Mouse (Mus musculus) embryonic facial prominence, embryonic 15.5 days (tissue): ENCODE data around the gene Atg2a. TPM values are rescaled to one million over a fixed set of nuclear protein-coding genes. Genes with fewer than 3 reads are reported as not detected.
A peak's percentile ranks its signal among the peaks of the same experiment; 100 is the strongest.

ENCODE experiments used
- ATAC-seq: fragments of 200-750 bp; cut with Nextera tagmentation; 2 replicates; pipeline ENCODE4 v1.8.0; 2017; ENCODE audit warnings: low read depth, moderate TSS enrichment; ENCODE audit not compliant: insufficient number of reproducible peaks, low FRiP score, low TSS enrichment
- H3K27ac ChIP-seq: fragments of 300-500 bp; sonication (generic); replicated peaks from 2 replicates; pipeline ENCODE4 v1.5.1; 2015; ENCODE audit warnings: mild to moderate bottlenecking, inconsistent platforms
- H3K27me3 ChIP-seq: fragments of 300-500 bp; sonication (generic); 2 replicates; pipeline ENCODE4 v1.6.1; 2015; ENCODE audit warnings: inconsistent platforms
- H3K36me3 ChIP-seq: fragments of 300-500 bp; sonication (generic); 2 replicates; pipeline ENCODE4 v1.6.1; 2015; ENCODE audit warnings: mild to moderate bottlenecking, inconsistent platforms
- H3K4me1 ChIP-seq: fragments of 300-500 bp; sonication (generic); 2 replicates; pipeline ENCODE4 v1.6.1; 2015; ENCODE audit warnings: inconsistent platforms
- H3K4me2 ChIP-seq: fragments of 300-500 bp; sonication (generic); replicated peaks from 2 replicates; pipeline ENCODE4 v1.6.1; 2015; ENCODE audit warnings: mild to moderate bottlenecking, inconsistent platforms
- H3K4me3 ChIP-seq: fragments of 300-500 bp; sonication (generic); replicated peaks from 2 replicates; pipeline ENCODE4 v1.5.1; 2015; ENCODE audit warnings: mild to moderate bottlenecking, inconsistent platforms
- H3K9ac ChIP-seq: fragments of 300-500 bp; sonication (generic); 2 replicates; pipeline ENCODE4 v1.6.1; 2015; ENCODE audit warnings: inconsistent platforms
- H3K9me3 ChIP-seq: fragments of 300-500 bp; sonication (generic); replicated peaks from 2 replicates; pipeline ENCODE4 v1.6.1; 2016; ENCODE audit warnings: inconsistent platforms
- WGBS: fragments of 180-500 bp; shearing (Covaris S2); methylation state at CpG from one replicate; pipeline ENCODE4 v1.1.7; 2015; 5-methylcytosine and 5-hydroxymethylcytosine counted together
- polyA plus RNA-seq: library from polyadenylated mRNA; unstranded; fragments of >200 nt; fragmentation: Nextera tagmentation; extraction: Ambion mirVana; gene quantifications from 2 replicates; pipeline ENCODE4 v1.2.1, GENCODE M21; 2015

The Atg2a gene
- polyA plus RNA-seq, 1 experiment from 2014 or later: 11.0 TPM

DNA sequence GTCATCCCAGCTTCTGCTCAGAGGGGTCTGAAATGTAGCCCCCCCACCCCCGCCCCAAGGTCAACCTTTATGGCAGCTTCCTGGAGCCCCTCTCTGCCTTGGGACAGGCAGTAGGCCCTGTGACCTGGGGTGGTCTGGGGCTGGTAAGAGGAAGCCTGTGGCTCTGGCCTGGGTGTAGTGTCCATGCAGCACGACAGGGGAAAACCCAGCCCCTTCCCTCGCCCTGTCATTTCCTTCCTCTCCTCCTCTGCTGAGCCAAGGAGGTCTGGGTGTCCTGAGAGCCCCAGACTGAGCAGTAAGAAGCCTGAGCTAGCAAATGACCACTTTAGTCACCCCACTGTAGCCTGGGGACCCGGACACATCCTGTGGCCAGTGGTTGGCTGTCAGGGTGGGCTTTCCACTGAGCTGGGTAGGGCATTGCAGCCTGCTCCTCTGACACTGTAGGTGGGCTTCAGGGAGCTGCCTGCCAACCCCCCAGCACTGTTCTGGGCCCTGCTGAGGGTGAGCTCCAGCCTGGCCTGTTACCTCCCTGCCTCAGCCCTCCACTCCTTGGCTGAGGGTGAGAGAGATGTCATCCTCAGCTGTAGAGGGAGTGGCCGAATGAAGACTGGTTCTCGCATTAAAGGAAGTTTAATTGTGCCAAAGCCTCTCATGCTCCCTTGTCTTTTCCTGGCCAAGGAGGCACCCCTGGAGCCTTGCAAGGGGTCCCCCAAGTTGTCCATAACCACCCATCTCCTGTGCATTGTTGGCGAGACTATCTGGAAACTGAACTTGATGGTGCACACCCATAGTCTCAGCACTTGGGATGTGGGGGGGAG is 58.2 kb downstream of the Atg2a start:
- Histone ChIP-seq H3K9me3 (no peaks in the 10 kb centered on the region), H3K27me3 (no peaks in the 10 kb centered on the region), H3K9ac (no peak overlapping the region), H3K36me3 (peaks cover 51% of the 10 kb centered on the region), H3K4me1 (peaks cover 23% of the 10 kb centered on the region), H3K4me2 (no peak overlapping the region), H3K27ac (no peak overlapping the region), H3K4me3 (no peak overlapping the region)
- WGBS: 73% methylated on average over 7 of the region's 7 CpGs
- no peak for ATAC-seq

DNA sequence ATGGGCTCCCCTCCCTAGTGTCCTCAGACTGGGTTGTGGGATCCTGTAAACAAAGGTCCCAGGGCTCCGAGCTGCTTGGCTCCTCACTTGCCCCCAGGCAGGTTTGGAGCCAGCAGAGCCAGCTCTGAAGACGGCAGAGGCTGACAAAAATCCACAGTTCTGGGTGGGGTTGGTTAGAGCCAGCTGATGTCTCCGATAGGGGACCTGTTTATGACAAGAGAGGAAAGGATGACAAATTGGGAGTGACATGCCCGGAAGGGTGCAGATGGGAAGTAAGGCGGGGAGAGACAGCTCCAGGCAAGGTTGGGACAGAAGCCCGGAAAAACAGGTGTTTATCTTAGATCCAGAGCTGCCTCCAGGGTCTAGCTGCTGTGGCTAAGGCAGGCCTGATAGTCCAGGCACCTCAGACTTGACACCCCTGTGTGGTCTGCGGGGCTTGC is 59.0 kb downstream of the Atg2a start:
- peaks cover 25% of the 10 kb centered on the region for H3K4me1 ChIP-seq
- no peaks in the 10 kb centered on the region for H3K9me3 ChIP-seq
- ATAC-seq: no peak
- no peaks in the 10 kb centered on the region for H3K27me3 ChIP-seq
- H3K27ac ChIP-seq: no peak overlapping the region
- H3K9ac ChIP-seq: no peak overlapping the region
- no peak overlapping the region for H3K4me2 ChIP-seq
- 47% methylated on average over 7 of the region's 7 CpGs for WGBS
- no peak overlapping the region for H3K4me3 ChIP-seq
- H3K36me3 ChIP-seq: peaks cover 43% of the 10 kb centered on the region

DNA sequence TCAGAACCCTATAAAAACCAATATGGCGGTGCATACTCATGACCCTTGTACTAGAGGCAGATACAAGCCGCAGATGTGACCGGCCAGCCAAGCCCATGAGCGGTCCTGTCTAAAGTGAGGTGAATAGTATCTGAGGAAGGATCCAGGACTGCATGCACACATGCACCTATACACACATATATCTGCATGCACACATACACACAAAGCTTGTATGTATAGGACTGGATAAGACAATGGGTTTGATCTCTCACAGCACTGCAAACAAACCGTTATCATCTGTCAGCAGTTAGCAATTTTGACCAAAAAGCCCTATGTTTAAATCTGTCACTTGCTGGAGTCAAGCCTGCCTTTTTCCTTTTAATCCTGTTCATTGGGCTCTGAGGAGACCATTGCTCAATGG is 60.6 kb downstream of the Atg2a start:
- Histone ChIP-seq H3K27me3 (no peaks in the 10 kb centered on the region), H3K4me1 (peaks cover 36% of the 10 kb centered on the region), H3K9me3 (no peaks in the 10 kb centered on the region), H3K9ac (no peak overlapping the region), H3K4me3 (no peak overlapping the region), H3K27ac (0 out of 2 replicates have a peak overlapping the region, but pooled peaks have one; percentile 31), H3K4me2 (no peak overlapping the region), H3K36me3 (peaks cover 28% of the 10 kb centered on the region)
- WGBS: 88% methylated on average over 5 of the region's 5 CpGs
- ATAC-seq: no peak

DNA sequence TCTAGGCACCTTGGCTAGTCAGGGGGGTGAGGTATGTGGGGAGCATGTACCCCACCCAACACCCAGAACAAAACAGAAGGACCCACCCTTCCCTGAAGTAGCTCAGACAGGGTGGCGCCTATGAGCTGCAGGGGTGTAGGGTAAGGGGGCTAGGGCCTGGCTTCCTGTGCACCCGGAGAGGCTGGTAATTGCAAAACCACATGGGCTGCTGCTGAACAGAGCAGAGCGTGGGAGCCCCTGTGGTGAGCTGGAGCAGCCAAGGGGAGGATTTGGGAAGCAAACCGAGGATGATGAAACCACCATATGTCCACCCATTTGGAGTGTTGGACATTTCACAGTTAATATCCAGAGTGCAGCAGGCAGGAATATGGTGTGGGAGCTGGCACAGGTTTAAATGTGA is 61.1 kb downstream of the Atg2a start:
- peaks cover 24% of the 10 kb centered on the region for H3K36me3 ChIP-seq
- H3K9me3 ChIP-seq: no peaks in the 10 kb centered on the region
- H3K27ac ChIP-seq: 0 out of 2 replicates have a peak overlapping the region, but pooled peaks have one; percentile 31
- H3K9ac ChIP-seq: no peak overlapping the region
- H3K4me2 ChIP-seq: no peak overlapping the region
- no peak for ATAC-seq
- peaks cover 40% of the 10 kb centered on the region for H3K4me1 ChIP-seq
- no peak overlapping the region for H3K4me3 ChIP-seq
- WGBS: 15% methylated on average over 4 of the region's 4 CpGs
- no peaks in the 10 kb centered on the region for H3K27me3 ChIP-seq

DNA sequence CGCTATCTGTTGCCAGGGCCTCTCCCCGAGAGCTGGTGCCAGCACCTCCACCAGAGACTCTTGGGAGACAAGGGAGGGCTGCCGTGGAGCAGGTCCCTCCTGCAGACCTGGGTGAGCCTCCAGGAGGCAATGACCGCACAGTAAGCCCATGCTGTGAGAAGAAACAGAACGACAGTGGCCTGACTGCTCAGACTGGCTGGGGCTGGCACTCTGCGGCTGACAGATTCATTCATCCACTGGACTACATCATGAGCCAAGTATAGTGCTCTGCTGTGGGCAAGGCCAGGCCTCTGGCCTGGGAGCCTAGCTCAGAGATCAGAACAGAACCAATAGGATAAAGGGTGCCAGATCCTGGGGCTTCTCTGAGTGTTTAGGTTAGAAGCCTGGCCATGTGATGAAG is 62.4 kb downstream of the Atg2a start:
- Histone ChIP-seq H3K4me2 (no peak overlapping the region), H3K9ac (no peak overlapping the region), H3K9me3 (no peaks in the 10 kb centered on the region), H3K4me3 (no peak overlapping the region), H3K4me1 (peaks cover 48% of the 10 kb centered on the region), H3K27ac (no peak overlapping the region), H3K27me3 (no peaks in the 10 kb centered on the region), H3K36me3 (peaks cover 11% of the 10 kb centered on the region)
- no peak for ATAC-seq
- 81% methylated on average over 6 of the region's 6 CpGs for WGBS

DNA sequence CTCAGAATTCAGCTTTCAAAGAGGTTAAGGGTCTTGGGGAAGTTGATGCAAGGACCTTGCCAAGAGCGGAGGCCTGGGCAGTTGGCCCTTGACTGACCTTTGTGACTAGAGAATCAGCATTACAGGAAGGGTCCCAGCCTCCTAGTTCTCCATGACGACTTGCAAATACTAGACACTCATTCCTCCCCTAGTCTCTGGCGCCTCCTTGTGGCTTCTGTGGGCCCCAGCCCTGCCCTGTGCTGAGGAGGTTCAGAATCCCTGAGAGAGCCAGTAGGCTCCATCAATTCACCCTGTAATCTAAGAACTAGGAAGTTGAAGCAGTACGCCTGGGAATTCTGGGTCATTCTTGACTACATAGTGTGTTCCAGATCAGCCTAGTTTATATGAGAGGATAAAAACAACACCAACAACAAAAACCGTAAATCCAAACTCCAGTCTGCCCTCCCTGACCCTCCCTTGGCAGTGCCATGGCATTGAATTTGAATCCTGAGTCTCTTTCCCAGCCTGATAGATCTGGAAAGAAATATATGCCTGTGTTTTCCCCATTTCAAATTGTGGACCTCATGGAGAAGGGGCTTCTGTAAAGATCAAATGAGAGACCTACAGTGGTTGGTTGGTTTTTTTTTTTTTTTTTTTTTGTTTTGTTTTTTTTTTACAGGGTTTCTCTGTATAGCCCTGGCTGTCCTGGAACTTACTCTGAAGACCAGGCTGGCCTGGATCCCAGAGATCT is 63.5 kb downstream of the Atg2a start:
- no peak overlapping the region for H3K9ac ChIP-seq
- H3K4me3 ChIP-seq: no peak overlapping the region
- no peak overlapping the region for H3K4me2 ChIP-seq
- H3K27me3 ChIP-seq: no peaks in the 10 kb centered on the region
- 0 out of 2 replicates have a peak overlapping the region, but pooled peaks have one; percentile 28 for H3K27ac ChIP-seq
- 25% methylated on average over 5 of the region's 5 CpGs for WGBS
- no peaks in the 10 kb centered on the region for H3K9me3 ChIP-seq
- H3K36me3 ChIP-seq: no peaks in the 10 kb centered on the region
- peak; percentile 53; the same call in 1 of the 2 replicates for ATAC-seq
- peaks cover 47% of the 10 kb centered on the region for H3K4me1 ChIP-seq

DNA sequence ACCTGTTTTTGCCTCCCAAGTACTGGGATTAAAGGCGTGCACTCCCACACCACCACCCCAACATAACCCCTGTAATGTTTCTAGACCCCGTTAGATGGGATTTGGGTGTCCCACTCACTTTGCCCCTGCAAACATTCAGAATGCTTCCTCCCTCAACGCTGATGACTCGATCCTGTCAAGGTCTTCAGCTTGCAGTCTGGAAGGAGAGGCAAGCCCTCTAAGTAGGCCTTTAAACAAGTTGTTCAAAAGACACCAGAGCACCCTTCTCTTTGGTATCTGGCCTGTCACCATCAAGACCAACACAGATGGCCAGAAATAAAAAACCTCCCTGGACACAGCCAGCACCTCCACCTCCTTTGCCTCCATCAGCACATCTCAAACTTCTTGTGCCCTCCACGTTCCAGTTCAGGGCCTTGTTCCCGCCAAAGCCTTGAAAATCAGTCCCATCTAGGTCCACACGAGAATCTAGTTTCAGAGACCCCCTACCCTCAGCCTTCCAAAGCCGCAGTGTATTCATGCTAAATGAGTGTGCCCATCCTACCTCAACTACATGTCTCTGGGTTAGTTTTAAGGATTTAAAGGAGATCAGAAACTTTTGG is 64.1 kb downstream of the Atg2a start:
- WGBS: 49% methylated on average over 8 of the region's 8 CpGs
- H3K9me3 ChIP-seq: no peaks in the 10 kb centered on the region
- peaks cover 41% of the 10 kb centered on the region for H3K4me1 ChIP-seq
- peaks cover 4% of the 10 kb centered on the region for H3K36me3 ChIP-seq
- H3K4me2 ChIP-seq: peak overlapping the region; percentile 65
- peak overlapping the region; percentile 72 for H3K4me3 ChIP-seq
- ATAC-seq: no peak
- H3K9ac ChIP-seq: peak overlapping the region; percentile 50
- peak overlapping the region; percentile 85 for H3K27ac ChIP-seq
- no peaks in the 10 kb centered on the region for H3K27me3 ChIP-seq

DNA sequence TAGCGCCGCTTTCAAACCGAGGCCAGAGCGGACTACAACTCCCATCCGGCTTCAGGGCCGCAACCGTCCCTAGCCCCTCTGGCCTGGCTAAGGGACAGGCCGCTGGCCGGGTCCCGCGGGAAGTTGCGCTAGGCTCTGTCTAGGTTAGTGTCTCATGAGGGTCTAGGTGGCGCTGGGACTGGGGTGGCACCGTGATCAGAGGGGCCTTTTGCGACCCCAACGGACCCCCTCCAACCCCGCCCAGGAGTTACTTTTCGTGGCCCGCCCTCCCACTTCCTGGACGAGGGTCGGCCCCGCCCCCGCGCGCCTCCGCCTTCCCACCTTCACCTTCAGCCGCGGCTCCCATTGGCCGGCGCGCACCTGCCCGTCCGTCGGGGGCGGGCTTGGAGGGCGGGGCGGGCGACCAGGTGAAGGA is 64.7 kb downstream of the Atg2a start, which contains the start of gene Cdc42bpg:
Cdc42bpg (plus strand) TSS at position 320 of the 415 bp plus-strand sequence.
- ATAC-seq: peak; percentile 75

DNA sequence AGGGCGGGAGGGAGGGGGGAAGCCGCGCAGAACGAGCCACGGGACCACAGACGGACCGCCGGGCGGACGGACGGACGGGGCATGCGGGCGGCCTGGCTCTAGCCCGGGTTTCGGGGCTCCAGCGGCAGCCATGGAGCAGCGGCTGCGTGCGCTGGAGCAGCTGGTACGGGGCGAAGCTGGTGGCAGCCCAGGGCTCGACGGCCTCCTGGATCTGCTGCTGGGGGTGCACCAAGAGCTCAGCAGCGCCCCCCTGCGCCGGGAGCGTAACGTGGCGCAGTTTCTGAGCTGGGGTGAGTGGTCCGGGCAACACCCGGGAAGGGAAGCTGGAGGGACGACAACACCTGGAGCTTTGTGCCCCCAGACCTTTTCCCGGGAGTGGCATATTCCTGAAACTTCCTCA is 65.1 kb downstream of the Atg2a start:
- H3K27ac ChIP-seq: peak overlapping the region; percentile 85
- ATAC-seq: peak; percentile 65
- H3K9me3 ChIP-seq: no peaks in the 10 kb centered on the region
- H3K36me3 ChIP-seq: peaks cover 14% of the 10 kb centered on the region
- 0% methylated on average over 26 of the region's 34 CpGs for WGBS
- peak overlapping the region; percentile 65 for H3K4me2 ChIP-seq
- H3K4me3 ChIP-seq: peak overlapping the region; percentile 72
- peaks cover 37% of the 10 kb centered on the region for H3K4me1 ChIP-seq
- peak overlapping the region; percentile 50 for H3K9ac ChIP-seq
- H3K27me3 ChIP-seq: no peaks in the 10 kb centered on the region

More for the DNA sequence above, 64.7 kb downstream of the Atg2a start, which contains the start of gene Cdc42bpg:
- Histone ChIP-seq H3K9ac (peak within 1 kb of the TSS; percentile 50), H3K4me3 (peak within 1 kb of the TSS; percentile 72), H3K4me1 (peaks cover 37% of the 10 kb centered on the region), H3K9me3 (no peaks in the 10 kb centered on the region), H3K27ac (peak within 1 kb of the TSS; percentile 85), H3K4me2 (peak within 1 kb of the TSS; percentile 65), H3K36me3 (peaks cover 10% of the 10 kb centered on the region), H3K27me3 (no peaks in the 10 kb centered on the region)
- 1% methylated on average over 36 of the region's 38 CpGs for WGBS

DNA sequence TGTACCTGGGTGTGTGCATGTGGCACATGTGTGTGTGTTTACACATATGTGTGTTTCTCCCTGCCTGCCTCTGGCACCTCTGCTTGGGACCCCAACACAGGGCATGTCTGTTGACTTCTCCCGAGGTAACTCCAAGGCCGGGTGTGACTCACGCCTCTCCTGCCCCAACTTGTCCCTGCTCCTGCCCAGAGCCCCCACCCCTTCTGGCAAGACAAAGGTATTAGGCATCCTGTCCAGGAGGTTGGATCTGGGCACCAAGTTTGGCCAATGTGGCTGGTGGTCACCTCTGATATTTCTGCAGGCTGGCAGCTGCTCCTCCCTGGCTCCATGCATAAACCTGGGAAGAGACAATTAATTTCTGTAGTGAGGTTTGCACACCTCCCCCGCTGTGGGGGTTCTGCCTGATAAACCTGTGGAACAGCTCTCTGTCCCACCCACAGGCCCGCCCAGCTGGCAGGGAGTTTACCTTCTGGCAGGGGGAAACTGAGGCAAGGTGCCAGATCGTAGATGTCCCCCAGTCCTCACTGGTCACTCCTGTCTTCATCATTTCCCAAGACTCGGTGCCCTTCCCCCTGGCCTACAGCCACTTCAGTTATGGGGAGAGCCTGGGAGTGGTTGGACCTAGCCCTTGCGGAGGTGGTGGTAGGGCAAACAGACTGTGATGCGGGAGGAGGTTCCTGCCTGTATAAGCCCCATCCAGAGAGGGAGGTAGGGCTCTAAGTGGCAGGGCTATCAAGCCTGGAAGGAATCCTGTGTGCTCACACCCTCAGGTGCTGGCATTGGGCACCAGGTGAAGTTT is 66.5 kb downstream of the Atg2a start:
- peak overlapping the region; percentile 72 for H3K4me3 ChIP-seq
- 67% methylated on average over 9 of the region's 9 CpGs for WGBS
- H3K27me3 ChIP-seq: no peaks in the 10 kb centered on the region
- H3K9ac ChIP-seq: no peak overlapping the region
- peak overlapping the region; percentile 85 for H3K27ac ChIP-seq
- ATAC-seq: no peak
- peaks cover 30% of the 10 kb centered on the region for H3K4me1 ChIP-seq
- H3K9me3 ChIP-seq: no peaks in the 10 kb centered on the region
- H3K4me2 ChIP-seq: peak overlapping the region; percentile 65
- H3K36me3 ChIP-seq: peaks cover 26% of the 10 kb centered on the region
